Mouse (Mus musculus) testis, adult 2 months (tissue): ENCODE measurements around the gene Fbxw4. TPM values are rescaled to one million over a fixed set of nuclear protein-coding genes. Genes with fewer than 3 reads are reported as not detected.

Source experiments
- H3K27ac ChIP-seq: fragments of 200-500 bp; 2 replicates; pipeline ENCODE4 v1.5.1; 2012; ENCODE audit warnings: low read depth, low read length; ENCODE audit not compliant: control insufficient read depth, insufficient read depth
- H3K27me3 ChIP-seq: fragments of 200-500 bp; 2 replicates; pipeline ENCODE4 v1.6.1; 2012; ENCODE audit warnings: mild to moderate bottlenecking, low read length, moderate library complexity; ENCODE audit not compliant: control insufficient read depth, insufficient read depth
- H3K36me3 ChIP-seq: fragments of 200-500 bp; 2 replicates; pipeline ENCODE4 v1.6.1; 2012; ENCODE audit warnings: mild to moderate bottlenecking, low read length; ENCODE audit not compliant: control insufficient read depth, insufficient read depth
- H3K4me1 ChIP-seq: fragments of 200-500 bp; 2 replicates; pipeline ENCODE4 v1.6.1; 2012; ENCODE audit warnings: low read length; ENCODE audit not compliant: control insufficient read depth, insufficient read depth
- H3K4me3 ChIP-seq: fragments of 200-500 bp; 2 replicates; pipeline ENCODE4 v1.5.1; 2012; ENCODE audit warnings: low read depth, mild to moderate bottlenecking, low read length, moderate library complexity, mixed read lengths; ENCODE audit not compliant: control insufficient read depth
- CTCF ChIP-seq: fragments of 200-500 bp; IDR thresholded peaks from 2 replicates; pipeline ENCODE4 v1.5.1; 2012; ENCODE audit warnings: low read depth, mild to moderate bottlenecking, inconsistent platforms, low read length, moderate library complexity; ENCODE audit not compliant: control insufficient read depth, insufficient read depth, insufficient replicate concordance
- POLR2A ChIP-seq: fragments of 200-500 bp; IDR thresholded peaks from 2 replicates; pipeline ENCODE4 v1.6.1; 2012; ENCODE audit warnings: low read depth, mild to moderate bottlenecking, inconsistent platforms, low read length, moderate library complexity; ENCODE audit not compliant: control insufficient read depth
- polyA plus RNA-seq: library from polyadenylated mRNA; depleted of rRNA; stranded (reverse); fragments of >200 nt; gene quantifications from 2 replicates; pipeline ENCODE4 v1.2.3, GENCODE M21; 2012

The Fbxw4 gene
- polyA plus RNA-seq, 1 experiment, result 21.5 TPM

GRCm38 (mm10) chr19:45631584-45631983, 28.5 kb downstream of the Fbxw4 start:
- no peak for TF ChIP-seq CTCF
- TF ChIP-seq POLR2A, result no peak
- no peaks in the 10 kb centered on the region for H3K4me1 ChIP-seq
- H3K27ac ChIP-seq, result no peak overlapping the region
- no peaks in the 10 kb centered on the region for H3K27me3 ChIP-seq
- H3K4me3 ChIP-seq, result no peak overlapping the region
- peaks cover 1% of the 10 kb centered on the region; the same call in 1 of the 2 replicates for H3K36me3 ChIP-seq

- H3K4me1 ChIP-seq, result no peaks in the 10 kb centered on the region
- H3K4me3 ChIP-seq, result no peak overlapping the region
- TF ChIP-seq CTCF (no peak), POLR2A (no peak)
- H3K27me3 ChIP-seq, result no peaks in the 10 kb centered on the region
- no peak overlapping the region for H3K27ac ChIP-seq
- H3K36me3 ChIP-seq, result peaks cover 1% of the 10 kb centered on the region; the same call in 1 of the 2 replicates
Measured at GRCm38 (mm10) chr19:45630953-45631352, 29.2 kb downstream of the Fbxw4 start.

GRCm38 (mm10) chr19:45629219-45629618, 30.9 kb downstream of the Fbxw4 start:
- Histone ChIP-seq H3K4me3 (no peak overlapping the region), H3K36me3 (no peaks in the 10 kb centered on the region), H3K27ac (no peak overlapping the region), H3K27me3 (no peaks in the 10 kb centered on the region), H3K4me1 (no peaks in the 10 kb centered on the region)
- TF ChIP-seq POLR2A, result no peak

GRCm38 (mm10) chr19:45628649-45629048, 31.5 kb downstream of the Fbxw4 start:
- no peak overlapping the region for H3K27ac ChIP-seq
- H3K4me1 ChIP-seq, result no peaks in the 10 kb centered on the region
- H3K27me3 ChIP-seq, result no peaks in the 10 kb centered on the region

GRCm38 (mm10) chr19:45627036-45627435, 33.1 kb downstream of the Fbxw4 start:
- Histone ChIP-seq H3K36me3 (no peaks in the 10 kb centered on the region), H3K4me3 (no peak overlapping the region), H3K27ac (no peak overlapping the region), H3K27me3 (no peaks in the 10 kb centered on the region), H3K4me1 (no peaks in the 10 kb centered on the region)
- TF ChIP-seq CTCF, result no peak
- no peak for TF ChIP-seq POLR2A

More at GRCm38 (mm10) chr19:45628649-45629048, 31.5 kb downstream of the Fbxw4 start:
- TF ChIP-seq POLR2A, result no peak
- no peak for TF ChIP-seq CTCF
- Histone ChIP-seq H3K36me3 (no peaks in the 10 kb centered on the region), H3K4me3 (no peak overlapping the region)

- H3K4me1 ChIP-seq, result no peaks in the 10 kb centered on the region
- TF ChIP-seq POLR2A, result no peak
- TF ChIP-seq CTCF, result no peak
- H3K4me3 ChIP-seq, result no peak overlapping the region
- H3K27ac ChIP-seq, result no peak overlapping the region
- no peaks in the 10 kb centered on the region for H3K27me3 ChIP-seq
- no peaks in the 10 kb centered on the region for H3K36me3 ChIP-seq
Measured at GRCm38 (mm10) chr19:45623710-45624109, 36.4 kb downstream of the Fbxw4 start.

- TF ChIP-seq CTCF (no peak), POLR2A (no peak)
- Histone ChIP-seq H3K4me3 (no peak overlapping the region), H3K4me1 (no peaks in the 10 kb centered on the region), H3K27me3 (no peaks in the 10 kb centered on the region), H3K27ac (no peak overlapping the region), H3K36me3 (no peaks in the 10 kb centered on the region)
Measured at GRCm38 (mm10) chr19:45622144-45622543, 38.0 kb downstream of the Fbxw4 start.

- Histone ChIP-seq H3K27ac (no peak overlapping the region), H3K27me3 (no peaks in the 10 kb centered on the region), H3K4me3 (no peak overlapping the region), H3K36me3 (no peaks in the 10 kb centered on the region), H3K4me1 (no peaks in the 10 kb centered on the region)
- TF ChIP-seq POLR2A, result no peak
- no peak for TF ChIP-seq CTCF
Measured at GRCm38 (mm10) chr19:45621061-45621460, 39.1 kb downstream of the Fbxw4 start.
